Mouse (Mus musculus): ENCODE data around the gene Stk24. TPM values are rescaled to one million over a fixed set of nuclear protein-coding genes. Genes with fewer than 3 reads are reported as not detected.

The Stk24 gene
- total RNA-seq, 2 experiments from 2014 or later, result 66.9 to 67.5 TPM

GRCm38 (mm10) chr14:121270490-121270889 is 109.3 kb downstream of the Stk24 start:
- no peak for DNase-seq (ENCODE audit: low spot score in 2 of 2)

- no peak for DNase-seq (ENCODE audit: low spot score in 2 of 2)
Measured at GRCm38 (mm10) chr14:121267801-121268200, 112.0 kb downstream of the Stk24 start.

- DNase-seq (ENCODE audit: low spot score in 2 of 2), result no peak
Measured at GRCm38 (mm10) chr14:121264453-121264852, 115.4 kb downstream of the Stk24 start.

- no peak for DNase-seq (ENCODE audit: low spot score in 2 of 2)
Measured at GRCm38 (mm10) chr14:121263912-121264311, 115.9 kb downstream of the Stk24 start.

- no peak for DNase-seq (ENCODE audit: low spot score in 2 of 2)
Measured at GRCm38 (mm10) chr14:121262606-121263005, 117.2 kb downstream of the Stk24 start.

DNA sequence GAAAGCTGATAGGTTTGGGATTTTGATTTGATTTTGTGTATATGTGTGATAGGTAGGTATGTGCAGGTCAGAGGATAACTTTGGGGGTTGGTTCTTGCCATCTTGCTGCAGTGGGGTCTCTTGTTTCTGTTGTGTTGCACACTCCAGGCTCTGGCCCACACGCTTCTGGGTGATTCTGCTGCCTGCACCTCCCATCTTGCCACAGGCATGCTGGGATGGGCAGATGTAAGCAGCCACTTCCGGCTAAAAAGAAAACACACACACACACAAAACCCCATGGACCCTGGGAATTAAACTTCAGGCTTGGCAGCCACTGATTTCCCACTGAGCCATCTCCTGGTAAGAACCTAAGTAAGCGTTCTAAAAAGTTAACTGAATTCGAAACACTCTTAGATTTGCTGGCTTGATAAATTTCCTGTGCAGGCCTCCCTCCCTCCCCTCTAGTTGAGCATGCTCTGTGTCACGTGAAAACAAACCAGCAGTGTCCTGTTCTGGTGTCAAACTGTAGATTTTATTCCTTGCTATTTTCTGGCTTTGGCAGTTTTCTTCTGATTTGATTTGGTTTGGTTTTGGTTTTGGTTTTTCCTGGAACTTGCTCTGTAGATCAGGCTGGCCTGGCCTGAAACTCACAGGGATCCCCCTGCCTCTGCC is 118.5 kb downstream of the Stk24 start:
- no peak for DNase-seq (ENCODE audit: low spot score in 2 of 2)

DNA sequence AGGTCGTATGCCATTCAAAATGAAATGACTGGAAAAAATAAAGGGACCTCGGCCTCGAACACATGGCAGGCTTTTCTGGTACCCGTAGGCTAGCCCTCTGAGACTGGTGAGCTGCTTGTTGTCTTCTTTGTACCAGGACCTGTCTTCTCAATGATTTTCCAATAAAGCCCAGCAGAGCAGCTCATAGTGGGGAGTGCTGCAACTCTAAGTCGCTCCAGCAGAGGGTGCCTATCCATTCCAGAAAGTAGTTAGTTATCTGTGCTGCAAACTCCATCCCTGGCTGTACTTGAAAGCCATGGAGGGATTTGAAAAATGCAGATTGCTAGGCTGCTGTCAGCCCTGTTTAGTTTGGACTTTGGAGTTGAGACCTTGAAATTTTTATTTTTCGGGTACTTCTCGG is 120.0 kb downstream of the Stk24 start:
- peak in 1 of 2 experiments; percentile 79 for DNase-seq (ENCODE audit: low spot score in 2 of 2)

GRCm38 (mm10) chr14:121259332-121259731 is 120.5 kb downstream of the Stk24 start:
- no peak for DNase-seq (ENCODE audit: low spot score in 2 of 2)

DNA sequence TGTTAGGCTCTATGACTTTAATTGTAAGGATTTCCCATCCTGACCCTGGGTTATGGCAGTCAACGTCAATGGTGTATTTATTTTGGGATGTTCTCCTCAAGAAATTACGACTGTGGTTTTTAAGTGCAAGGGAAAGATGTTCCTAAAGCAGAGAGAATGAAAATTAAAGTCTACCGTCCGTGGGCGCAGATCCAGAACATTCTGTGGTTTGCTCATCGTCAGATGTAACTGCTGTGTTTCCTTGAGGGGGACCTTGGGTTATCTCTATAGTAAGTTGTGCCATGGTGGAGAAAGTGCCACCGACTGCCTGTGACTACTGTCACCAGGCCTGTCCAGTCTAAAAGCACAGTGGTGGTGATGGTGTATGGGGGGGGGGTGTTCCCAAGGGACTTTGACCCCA is 122.9 kb downstream of the Stk24 start:
- no peak for DNase-seq (ENCODE audit: low spot score in 2 of 2)

GRCm38 (mm10) chr14:121255469-121255868 is 124.3 kb downstream of the Stk24 start:
- no peak for DNase-seq (ENCODE audit: low spot score in 2 of 2)

- no peak for DNase-seq (ENCODE audit: low spot score in 2 of 2)
Measured at GRCm38 (mm10) chr14:121254869-121255268, 124.9 kb downstream of the Stk24 start.

GRCm38 (mm10) chr14:121252542-121252941 is 127.3 kb downstream of the Stk24 start:
- no peak for DNase-seq (ENCODE audit: low spot score in 2 of 2)

GRCm38 (mm10) chr14:121251708-121252107 is 128.1 kb downstream of the Stk24 start:
- no peak for DNase-seq (ENCODE audit: low spot score in 2 of 2)

- no peak for DNase-seq (ENCODE audit: low spot score in 2 of 2)
Measured at GRCm38 (mm10) chr14:121251099-121251498, 128.7 kb downstream of the Stk24 start.

- no peak for DNase-seq (ENCODE audit: low spot score in 2 of 2)
Measured at GRCm38 (mm10) chr14:121248346-121248745, 131.5 kb downstream of the Stk24 start.

DNA sequence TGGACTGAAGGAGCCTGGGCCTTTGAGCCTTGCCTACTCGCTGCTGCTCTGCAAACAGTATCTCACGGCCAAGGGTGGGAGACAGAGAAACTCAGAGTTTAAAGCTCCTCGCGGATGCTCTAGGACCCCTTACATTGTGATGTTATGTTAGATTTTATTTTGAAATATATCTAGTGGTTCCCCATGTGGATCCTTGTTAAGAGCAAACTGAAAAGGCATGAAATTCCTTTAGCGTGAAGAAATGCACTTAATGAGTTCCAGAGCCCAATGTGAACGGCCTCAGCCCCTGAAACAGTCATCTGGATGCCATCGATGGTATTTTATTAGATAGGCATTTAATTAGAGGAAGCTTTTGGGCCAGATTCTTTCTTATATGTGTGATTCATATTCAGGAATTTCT is 132.5 kb downstream of the Stk24 start:
- no peak for DNase-seq (ENCODE audit: low spot score in 2 of 2)

- peak; percentile 28 to 46 for DNase-seq (ENCODE audit: low spot score in 2 of 2)
Measured at GRCm38 (mm10) chr14:121246048-121246731, 133.6 kb downstream of the Stk24 start.

GRCm38 (mm10) chr14:121244104-121244503 is 135.7 kb downstream of the Stk24 start:
- DNase-seq (ENCODE audit: low spot score in 2 of 2), result no peak

DNA sequence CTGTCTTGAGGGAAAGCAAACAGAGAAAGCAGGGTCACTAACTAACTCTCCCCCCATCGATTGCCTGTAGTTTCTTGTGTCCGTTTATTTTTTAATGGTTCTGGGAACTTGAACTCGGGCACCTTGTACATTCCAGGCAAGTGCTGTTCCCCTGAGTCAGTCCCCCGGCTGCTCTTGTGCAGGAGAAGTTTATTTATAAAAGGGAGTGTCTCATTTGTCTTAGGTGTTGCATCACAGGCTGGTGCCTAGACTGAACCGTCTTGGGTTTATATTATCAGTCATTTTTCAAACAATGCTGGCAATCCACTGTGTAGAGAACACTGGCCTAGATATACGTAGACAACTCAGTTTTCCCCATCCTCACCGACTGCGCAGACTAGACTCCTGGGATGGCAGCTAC is 140.4 kb downstream of the Stk24 start:
- no peak for DNase-seq (ENCODE audit: low spot score in 2 of 2)

- no peak for DNase-seq (ENCODE audit: low spot score in 2 of 2)
Measured at GRCm38 (mm10) chr14:121238727-121239126, 141.1 kb downstream of the Stk24 start.

DNA sequence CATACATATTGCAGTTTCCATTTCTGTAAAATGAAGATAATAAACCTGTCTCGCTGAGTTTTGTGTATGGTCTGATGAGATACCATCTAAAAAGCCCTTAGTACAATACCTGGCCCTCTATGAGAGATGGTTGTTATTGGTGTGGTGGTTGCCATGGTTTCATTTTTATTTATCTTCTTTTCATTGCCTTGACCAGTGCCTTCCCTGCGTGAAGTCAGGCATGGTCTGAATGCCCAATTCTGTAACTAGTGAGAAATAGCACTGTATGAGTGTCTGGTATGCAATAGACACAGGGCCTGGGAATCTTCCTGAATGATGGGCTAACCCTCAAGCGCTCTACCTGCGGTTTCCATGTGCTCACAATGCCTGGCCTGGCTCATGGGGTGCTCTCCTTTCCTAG is 143.1 kb downstream of the Stk24 start:
- DNase-seq (ENCODE audit: low spot score in 2 of 2), result no peak

Measured in layer of hippocampus, adult 18-20 months (tissue).